Mouse (Mus musculus): ENCODE results near the gene Nat10. TPM values are rescaled to one million over a fixed set of nuclear protein-coding genes. Genes with fewer than 3 reads are reported as not detected.

The Nat10 gene
- polyA plus RNA-seq, 1 experiment from 2014 or later: 12.0 TPM

Other genes with a start within 250 kb of the Nat10 start
- gene Abtb2, start 195.0 kb downstream of the Nat10 start, polyA plus RNA-seq (2015; fragmentation: Nextera tagmentation; extraction: Ambion mirVana): 2.5 and 3.3 TPM in 2 replicates
- 104 and 105 TPM in 2 replicates for gene Caprin1, start 36.4 kb upstream of the Nat10 start, polyA plus RNA-seq (2015; fragmentation: Nextera tagmentation; extraction: Ambion mirVana)
- 126 and 128 TPM in 2 replicates for gene Lmo2, start 196.7 kb upstream of the Nat10 start, polyA plus RNA-seq (2015; fragmentation: Nextera tagmentation; extraction: Ambion mirVana)